Mouse (Mus musculus): Measurements from ENCODE around the gene Vwa8. TPM values are rescaled to one million over a fixed set of nuclear protein-coding genes. Genes with fewer than 3 reads are reported as not detected.

Gene Vwa8
- polyA plus RNA-seq, 1 experiment from 2014 or later: 7.6 TPM

GRCm38 (mm10) chr14:79120681-79121080, 271.8 kb downstream of the Vwa8 start:
- Histone ChIP-seq H3K27ac (no peak overlapping the region), H3K4me1 (replicated peaks) (0 out of 2 replicates have a peak, but pooled peaks cover 3% of the 10 kb centered on the region), H3K27me3 (ENCODE audit: insufficient read depth, poor library complexity, severe bottlenecking) (no peaks in the 10 kb centered on the region), H3K4me3 (no peak overlapping the region), H3K36me3 (no peaks in the 10 kb centered on the region), H3K9me3 (no peaks in the 10 kb centered on the region)
- WGBS: 91% methylated on average over 11 of the region's 11 CpGs
- DNase-seq (ENCODE audit: low spot score): no peak

GRCm38 (mm10) chr14:79123466-79123865, 274.6 kb downstream of the Vwa8 start:
- Histone ChIP-seq H3K4me1 (replicated peaks) (0 out of 2 replicates have a peak, but pooled peaks cover 3% of the 10 kb centered on the region), H3K27ac (no peak overlapping the region), H3K36me3 (no peaks in the 10 kb centered on the region), H3K9me3 (no peaks in the 10 kb centered on the region), H3K27me3 (ENCODE audit: insufficient read depth, poor library complexity, severe bottlenecking) (no peaks in the 10 kb centered on the region), H3K4me3 (no peak overlapping the region)
- no peak for DNase-seq (ENCODE audit: low spot score)
- 85% methylated on average over 8 of the region's 8 CpGs for WGBS

GRCm38 (mm10) chr14:79124643-79125042, 275.8 kb downstream of the Vwa8 start:
- Histone ChIP-seq H3K36me3 (no peaks in the 10 kb centered on the region), H3K27ac (no peak overlapping the region), H3K4me1 (replicated peaks) (0 out of 2 replicates have a peak, but pooled peaks cover 3% of the 10 kb centered on the region), H3K4me3 (no peak overlapping the region), H3K27me3 (ENCODE audit: insufficient read depth, poor library complexity, severe bottlenecking) (no peaks in the 10 kb centered on the region), H3K9me3 (no peaks in the 10 kb centered on the region)
- 42% methylated on average over 5 of the region's 5 CpGs for WGBS
- peak; percentile 29 for DNase-seq (ENCODE audit: low spot score)

- H3K4me1 ChIP-seq (replicated peaks): 0 out of 2 replicates have a peak, but pooled peaks cover 3% of the 10 kb centered on the region
- no peak for DNase-seq (ENCODE audit: low spot score)
- 86% methylated on average over 5 of the region's 5 CpGs for WGBS
Measured at GRCm38 (mm10) chr14:79126176-79126575, 277.3 kb downstream of the Vwa8 start.

GRCm38 (mm10) chr14:79134891-79135334, 286.1 kb downstream of the Vwa8 start:
- Histone ChIP-seq H3K27me3 (ENCODE audit: insufficient read depth, poor library complexity, severe bottlenecking) (peaks cover 9% of the 10 kb centered on the region; the same call in 1 of the 2 replicates), H3K4me1 (replicated peaks) (peaks cover 13% of the 10 kb centered on the region), H3K9me3 (no peaks in the 10 kb centered on the region), H3K36me3 (no peaks in the 10 kb centered on the region), H3K4me3 (no peak overlapping the region), H3K27ac (peak overlapping the region; percentile 43; the same call in 1 of the 2 replicates)
- 12% methylated on average over 7 of the region's 7 CpGs for WGBS
- DNase-seq (ENCODE audit: low spot score): peak; percentile 47

More at GRCm38 (mm10) chr14:79126176-79126575, 277.3 kb downstream of the Vwa8 start:
- Histone ChIP-seq H3K9me3 (no peaks in the 10 kb centered on the region), H3K27me3 (ENCODE audit: insufficient read depth, poor library complexity, severe bottlenecking) (no peaks in the 10 kb centered on the region), H3K36me3 (no peaks in the 10 kb centered on the region), H3K4me3 (no peak overlapping the region), H3K27ac (no peak overlapping the region)

GRCm38 (mm10) chr14:79135441-79135840, 286.6 kb downstream of the Vwa8 start:
- Histone ChIP-seq H3K4me3 (no peak overlapping the region), H3K27ac (0 out of 2 replicates have a peak overlapping the region, but pooled peaks have one; percentile 41), H3K4me1 (replicated peaks) (peaks cover 18% of the 10 kb centered on the region), H3K36me3 (no peaks in the 10 kb centered on the region), H3K27me3 (ENCODE audit: insufficient read depth, poor library complexity, severe bottlenecking) (peaks cover 9% of the 10 kb centered on the region; the same call in 1 of the 2 replicates), H3K9me3 (no peaks in the 10 kb centered on the region)
- WGBS: 64% methylated on average over 7 of the region's 7 CpGs
- DNase-seq (ENCODE audit: low spot score): no peak

- 87% methylated on average over 3 of the region's 3 CpGs for WGBS
- Histone ChIP-seq H3K4me3 (no peak overlapping the region), H3K27me3 (ENCODE audit: insufficient read depth, poor library complexity, severe bottlenecking) (peaks cover 9% of the 10 kb centered on the region; the same call in 1 of the 2 replicates), H3K4me1 (replicated peaks) (peaks cover 29% of the 10 kb centered on the region), H3K9me3 (no peaks in the 10 kb centered on the region), H3K27ac (peak overlapping the region; percentile 25; the same call in 1 of the 2 replicates), H3K36me3 (no peaks in the 10 kb centered on the region)
- no peak for DNase-seq (ENCODE audit: low spot score)
Measured at GRCm38 (mm10) chr14:79136585-79136984, 287.7 kb downstream of the Vwa8 start.

GRCm38 (mm10) chr14:79137100-79137499, 288.2 kb downstream of the Vwa8 start:
- no peaks in the 10 kb centered on the region for H3K36me3 ChIP-seq
- no peak for DNase-seq (ENCODE audit: low spot score)
- H3K27ac ChIP-seq: no peak overlapping the region
- 90% methylated on average over 8 of the region's 8 CpGs for WGBS
- no peaks in the 10 kb centered on the region for H3K9me3 ChIP-seq
- no peak overlapping the region for H3K4me3 ChIP-seq
- H3K27me3 ChIP-seq (ENCODE audit: insufficient read depth, poor library complexity, severe bottlenecking): peaks cover 9% of the 10 kb centered on the region; the same call in 1 of the 2 replicates
- peaks cover 32% of the 10 kb centered on the region for H3K4me1 ChIP-seq (replicated peaks)

- no peak overlapping the region for H3K27ac ChIP-seq
- peaks cover 9% of the 10 kb centered on the region; the same call in 1 of the 2 replicates for H3K27me3 ChIP-seq (ENCODE audit: insufficient read depth, poor library complexity, severe bottlenecking)
- H3K36me3 ChIP-seq: no peaks in the 10 kb centered on the region
- H3K4me3 ChIP-seq: no peak overlapping the region
- peaks cover 35% of the 10 kb centered on the region for H3K4me1 ChIP-seq (replicated peaks)
- 90% methylated on average over 6 of the region's 6 CpGs for WGBS
- DNase-seq (ENCODE audit: low spot score): no peak
- H3K9me3 ChIP-seq: no peaks in the 10 kb centered on the region
Measured at GRCm38 (mm10) chr14:79139096-79139651, 290.3 kb downstream of the Vwa8 start.

- DNase-seq (ENCODE audit: low spot score): peak; percentile 50
- H3K27me3 ChIP-seq (ENCODE audit: insufficient read depth, poor library complexity, severe bottlenecking): peaks cover 9% of the 10 kb centered on the region; the same call in 1 of the 2 replicates
- no peaks in the 10 kb centered on the region for H3K36me3 ChIP-seq
- H3K27ac ChIP-seq: peak overlapping the region; percentile 72
- peak overlapping the region; percentile 27; the same call in 1 of the 2 replicates for H3K4me3 ChIP-seq
- WGBS: 31% methylated on average over 19 of the region's 19 CpGs
- H3K4me1 ChIP-seq (replicated peaks): peaks cover 29% of the 10 kb centered on the region
- H3K9me3 ChIP-seq: no peaks in the 10 kb centered on the region
Measured at GRCm38 (mm10) chr14:79139918-79140825, 291.3 kb downstream of the Vwa8 start.

- WGBS: 72% methylated on average over 2 of the region's 2 CpGs
Measured at GRCm38 (mm10) chr14:79140826-79141219, 292.0 kb downstream of the Vwa8 start.

GRCm38 (mm10) chr14:79142342-79142741, 293.5 kb downstream of the Vwa8 start:
- Histone ChIP-seq H3K36me3 (no peaks in the 10 kb centered on the region), H3K27me3 (ENCODE audit: insufficient read depth, poor library complexity, severe bottlenecking) (peaks cover 5% of the 10 kb centered on the region; the same call in 1 of the 2 replicates), H3K9me3 (no peaks in the 10 kb centered on the region), H3K27ac (peak overlapping the region; percentile 25; the same call in 1 of the 2 replicates), H3K4me3 (no peak overlapping the region), H3K4me1 (replicated peaks) (peaks cover 28% of the 10 kb centered on the region)
- no peak for DNase-seq (ENCODE audit: low spot score)
- 79% methylated on average over 4 of the region's 4 CpGs for WGBS

More at GRCm38 (mm10) chr14:79140826-79141219, 292.0 kb downstream of the Vwa8 start:
- DNase-seq (ENCODE audit: low spot score): no peak
- H3K4me1 ChIP-seq (replicated peaks): peaks cover 28% of the 10 kb centered on the region
- no peaks in the 10 kb centered on the region for H3K36me3 ChIP-seq
- peak overlapping the region; percentile 72 for H3K27ac ChIP-seq
- peaks cover 9% of the 10 kb centered on the region; the same call in 1 of the 2 replicates for H3K27me3 ChIP-seq (ENCODE audit: insufficient read depth, poor library complexity, severe bottlenecking)
- no peak overlapping the region for H3K4me3 ChIP-seq
- no peaks in the 10 kb centered on the region for H3K9me3 ChIP-seq

All from hindbrain, embryonic 10.5 days (tissue).